Mouse (Mus musculus): Measurements from ENCODE around the gene Plk5. TPM values are rescaled to one million over a fixed set of nuclear protein-coding genes. Genes with fewer than 3 reads are reported as not detected.

The Plk5 gene
- total RNA-seq, 2 experiments from 2014 or later: 4.2 to 6.1 TPM

DNA sequence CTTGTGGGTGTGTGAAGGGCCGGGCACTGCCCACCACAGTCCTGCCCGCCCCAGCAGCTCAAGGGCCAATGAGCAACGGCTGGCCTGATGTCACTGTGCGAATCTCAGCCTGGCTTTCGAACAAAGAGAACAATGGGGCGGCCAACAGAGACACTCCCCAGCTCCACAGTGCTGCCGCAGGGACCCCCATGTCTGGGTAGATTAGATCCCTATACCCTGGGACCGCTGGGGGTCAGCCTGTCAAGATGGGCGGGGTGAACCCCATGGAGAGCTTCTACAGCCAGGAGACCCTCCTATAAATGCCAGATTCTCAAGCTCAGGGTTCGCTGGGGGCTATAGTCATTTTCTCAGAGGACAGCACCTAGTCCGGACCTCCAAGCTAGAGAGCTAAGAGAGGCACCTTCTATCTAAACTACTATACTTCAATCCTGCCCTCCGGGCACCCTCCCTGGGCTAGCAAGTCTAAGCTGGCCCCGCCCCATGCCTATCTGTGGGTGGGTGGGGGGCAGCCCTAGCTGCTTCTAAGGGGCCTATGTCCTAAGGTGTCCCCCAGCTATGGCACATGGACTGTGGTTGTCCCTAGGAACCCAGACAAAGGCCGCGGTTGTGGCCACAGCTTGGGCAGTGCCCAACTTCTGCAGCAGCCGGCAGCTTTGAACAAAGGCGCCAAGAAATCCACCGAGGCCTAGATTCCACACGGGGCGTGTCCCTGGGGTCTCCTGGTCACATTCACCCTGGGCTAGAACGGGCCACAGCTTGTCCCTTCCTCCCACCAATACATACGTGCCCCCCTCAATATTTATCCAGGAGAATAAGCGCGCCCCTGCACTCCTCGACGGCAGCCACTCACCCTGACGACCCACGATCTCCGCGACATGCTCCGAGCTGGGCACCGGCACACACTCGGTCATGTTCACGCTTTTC, 29.8 kb downstream of the Plk5 start:
- DNase-seq: peak; percentile 76
- intact Hi-C loops (cut with DNase I): no loop called here

GRCm38 (mm10) chr10:80386735-80387471, 30.6 kb downstream of the Plk5 start:
- no peak for DNase-seq
- intact Hi-C loops (cut with DNase I): no loop called here

DNA sequence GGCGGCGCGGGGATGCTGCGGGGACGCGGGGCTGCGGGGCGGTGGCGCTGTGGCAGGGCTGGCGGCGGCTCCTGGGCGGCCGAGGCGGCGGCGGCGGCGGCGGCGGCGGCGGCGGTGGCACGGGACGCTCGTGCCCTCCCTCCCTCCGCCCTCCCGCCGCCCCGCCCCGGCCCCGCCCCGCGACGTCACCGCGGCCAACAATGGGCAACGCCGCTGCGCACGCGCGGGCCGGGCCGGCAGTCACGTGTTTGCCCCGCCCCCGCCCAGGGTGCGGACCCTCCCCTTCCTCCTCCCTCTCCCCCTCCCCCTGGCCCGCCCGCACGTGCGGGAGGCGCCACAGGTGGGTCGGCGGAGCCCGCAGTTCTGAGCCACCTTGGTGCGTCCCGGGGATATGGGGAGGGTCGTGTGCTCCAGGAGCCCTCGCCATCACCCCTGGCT, 31.3 kb downstream of the Plk5 start, which contains the start of gene Mex3d:
Gene Mex3d (minus strand): TSS at position 138 of the 438 bp plus-strand sequence.
- peak; percentile 97 for DNase-seq
- intact Hi-C loops (cut with DNase I): no loop called here

GRCm38 (mm10) chr10:80388731-80389130, 32.5 kb downstream of the Plk5 start:
- DNase-seq: no peak
- intact Hi-C loops (cut with DNase I): no loop called here

DNA sequence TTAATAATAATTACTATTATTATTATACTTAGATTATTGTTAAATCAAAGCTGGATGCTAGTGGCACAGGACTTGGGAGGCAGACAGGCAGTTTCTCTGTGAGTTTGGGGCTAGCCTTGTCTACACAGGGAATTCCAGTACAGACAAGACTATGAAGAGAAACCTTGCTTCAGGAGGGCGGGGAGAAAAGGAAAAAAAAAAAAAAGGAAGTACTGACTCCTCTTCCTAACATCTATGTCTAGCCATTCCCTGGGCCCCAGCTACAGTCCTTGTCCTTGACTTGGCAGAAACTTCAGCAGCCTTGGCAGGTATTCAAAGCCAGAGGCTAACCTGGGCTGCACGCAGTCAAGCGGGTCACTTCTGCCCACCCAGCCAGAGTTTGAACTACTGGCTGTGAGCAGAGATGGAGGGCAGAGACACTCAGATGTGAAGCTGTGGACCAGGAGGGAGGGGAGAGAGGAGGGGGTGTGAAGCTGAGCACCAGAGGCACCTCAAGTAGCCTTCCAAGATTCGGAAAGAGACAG, 33.0 kb downstream of the Plk5 start:
- DNase-seq: no peak
- intact Hi-C loops (cut with DNase I): no loop called here

- intact Hi-C loops (cut with DNase I): no loop called here
- no peak for DNase-seq
These were observed 34.4 kb downstream of the Plk5 start for GRCm38 (mm10) chr10:80390697-80391096.

- DNase-seq: no peak
- intact Hi-C loops (cut with DNase I): no loop called here
These were observed 36.4 kb downstream of the Plk5 start for GRCm38 (mm10) chr10:80392687-80393086.

- intact Hi-C loops (cut with DNase I): no loop called here
- no peak for DNase-seq
These were observed 38.9 kb downstream of the Plk5 start for GRCm38 (mm10) chr10:80395025-80395627.

GRCm38 (mm10) chr10:80396822-80397523, 40.7 kb downstream of the Plk5 start:
- intact Hi-C loops (cut with DNase I): no loop called here
- no peak for DNase-seq

GRCm38 (mm10) chr10:80397524-80398173, 41.4 kb downstream of the Plk5 start:
- no peak for DNase-seq
- intact Hi-C loops (cut with DNase I): no loop called here

DNA sequence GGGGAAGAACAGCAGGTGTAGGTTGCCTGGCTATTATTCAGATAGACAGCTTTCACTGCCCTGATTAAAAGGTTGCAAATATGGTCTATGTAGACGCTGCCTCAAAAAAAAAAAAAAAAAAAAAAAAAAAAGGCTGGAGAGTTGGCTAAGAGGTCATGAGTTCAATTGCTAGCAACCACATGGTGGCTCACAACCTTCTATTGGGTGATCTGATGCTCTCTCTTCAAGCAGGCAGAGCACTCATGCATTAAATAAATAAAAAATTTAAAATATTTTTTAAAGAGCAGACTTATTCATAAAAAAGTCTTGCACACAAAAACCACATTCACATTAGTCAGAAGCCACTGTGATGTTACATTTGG, 41.9 kb downstream of the Plk5 start:
- no peak for DNase-seq

DNA sequence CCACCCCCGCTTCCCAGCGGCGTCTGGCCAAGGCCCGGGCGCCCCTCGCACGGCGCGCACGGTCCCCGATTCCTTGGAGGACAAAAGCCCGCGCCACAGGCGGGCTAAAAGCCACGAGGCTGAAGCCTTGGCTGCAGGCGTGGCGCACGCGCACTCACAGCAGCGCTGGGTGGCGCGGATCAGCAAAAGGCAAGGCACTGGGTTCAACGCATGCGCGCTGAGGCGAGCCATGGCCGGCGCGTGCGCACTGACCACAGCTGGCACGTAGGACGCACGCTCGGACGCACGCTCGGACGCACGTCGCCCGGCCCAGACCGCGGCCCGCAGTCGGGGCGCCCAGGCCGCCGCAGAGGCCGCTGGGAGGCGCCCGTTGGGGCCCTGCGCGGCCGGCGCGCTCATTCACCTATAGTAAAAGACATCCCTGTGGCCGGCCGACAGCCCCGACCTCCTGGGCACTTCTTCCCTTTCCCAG, 42.5 kb downstream of the Plk5 start:
- peak; percentile 99 for DNase-seq

More for the DNA sequence above, 41.9 kb downstream of the Plk5 start:
- intact Hi-C loops (cut with DNase I): no loop called here

DNA sequence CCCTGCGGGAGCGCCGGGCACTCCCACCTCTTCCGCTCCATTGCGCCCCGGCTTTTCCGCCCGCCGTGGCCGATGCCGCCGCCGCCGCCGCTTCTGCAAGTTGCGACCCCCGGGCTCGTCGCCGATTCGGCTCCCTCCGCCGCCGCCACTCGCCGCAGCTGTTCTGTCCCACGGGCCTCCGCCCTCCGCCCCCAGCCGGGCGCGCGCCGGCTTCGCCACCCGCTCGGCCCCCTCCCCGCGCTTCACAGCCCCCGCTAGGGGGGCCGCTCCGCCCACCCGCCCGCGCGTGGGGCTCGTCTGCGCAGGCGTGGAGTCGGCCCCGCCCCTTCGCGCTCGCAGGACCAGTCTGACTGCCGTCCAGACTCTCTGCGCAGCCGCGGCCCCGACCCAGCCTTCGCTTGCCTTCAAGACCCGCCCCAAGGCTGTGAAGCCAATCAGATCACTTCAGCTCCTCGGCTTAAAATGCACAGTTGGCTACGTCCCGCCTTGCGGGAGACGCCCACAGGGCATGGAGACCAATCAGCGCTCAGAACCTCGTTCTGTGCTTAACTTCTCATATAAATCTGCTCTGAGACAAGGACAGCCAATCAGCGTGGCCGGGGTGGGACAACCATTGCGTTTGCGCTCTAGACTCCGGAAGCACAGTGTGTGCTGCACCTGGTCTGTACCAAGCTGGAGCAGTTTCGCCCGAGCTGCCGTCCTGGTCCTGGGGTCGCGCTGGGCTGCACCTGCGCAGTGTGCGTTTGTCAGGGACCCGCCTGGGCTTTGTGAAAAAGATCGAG, 43.1 kb downstream of the Plk5 start, which contains the start of gene Mbd3:
Gene Mbd3 (minus strand): TSS at position 360 of the 782 bp plus-strand sequence.
- intact Hi-C loops (cut with DNase I): no loop called here
- peak; percentile 100 for DNase-seq

More for the DNA sequence above, 42.5 kb downstream of the Plk5 start:
- intact Hi-C loops (cut with DNase I): no loop called here

- no peak for DNase-seq
- intact Hi-C loops (cut with DNase I): no loop called here
These were observed 43.9 kb downstream of the Plk5 start for GRCm38 (mm10) chr10:80399973-80400703.

- DNase-seq: no peak
- intact Hi-C loops (cut with DNase I): no loop called here
These were observed 44.5 kb downstream of the Plk5 start for GRCm38 (mm10) chr10:80400704-80401161.

- DNase-seq: no peak
- intact Hi-C loops (cut with DNase I): no loop called here
These were observed 46.9 kb downstream of the Plk5 start for GRCm38 (mm10) chr10:80403044-80403692.

DNA sequence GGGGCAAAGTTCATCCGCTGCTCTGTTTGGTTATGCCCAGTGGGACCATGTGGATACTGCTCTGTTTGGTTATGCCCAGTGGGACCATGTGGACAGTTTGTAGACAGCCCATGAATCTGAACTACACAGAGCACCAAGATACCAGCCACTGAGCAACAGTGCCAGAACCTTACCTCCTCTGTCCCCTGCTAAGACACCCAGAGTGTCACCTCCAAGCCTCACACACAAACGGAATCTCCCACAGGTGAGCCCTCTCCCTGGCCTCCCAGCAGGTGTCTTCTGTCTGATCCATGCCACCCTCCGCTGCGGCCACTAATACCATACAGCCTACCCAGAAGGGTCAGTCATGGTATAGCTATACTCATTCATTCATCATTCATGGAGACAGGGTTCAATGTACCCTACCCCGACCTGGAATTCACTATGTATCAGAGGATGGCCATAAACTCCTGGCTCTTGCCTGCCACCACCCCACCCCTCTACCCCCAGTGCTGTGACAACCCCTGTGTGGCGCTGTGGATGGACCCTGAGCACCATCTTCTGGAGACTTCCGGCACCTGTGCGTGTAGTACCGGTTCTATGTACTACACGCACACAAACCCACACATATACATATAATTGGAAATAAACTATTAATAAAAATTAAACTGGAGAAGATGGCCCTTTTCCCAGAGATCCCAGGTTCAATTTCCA, 49.4 kb downstream of the Plk5 start:
- intact Hi-C loops (cut with DNase I): no loop called here

More for the DNA sequence above, 49.4 kb downstream of the Plk5 start:
- no peak for DNase-seq

All from left cerebral cortex, postnatal 4 days (tissue).